Mouse (Mus musculus): Measurements from ENCODE around the gene Plscr1.

Plscr1 gene

GRCm38 (mm10) chr9:92305620-92306220 lies 56.2 kb downstream of the Plscr1 start:
- DNase-seq: no peak

GRCm38 (mm10) chr9:92309077-92309476 lies 59.5 kb downstream of the Plscr1 start, which contains the start of gene 1700057G04Rik:
Gene 1700057G04Rik (plus strand): TSS chr9:92309377.
- no peak for DNase-seq

- no peak for DNase-seq
These were observed 67.2 kb downstream of the Plscr1 start for GRCm38 (mm10) chr9:92316791-92317190.
